Mouse (Mus musculus) intestine, embryonic 16.5 days (tissue): ENCODE data around the gene Nle1. TPM values are rescaled to one million over a fixed set of nuclear protein-coding genes. Genes with fewer than 3 reads are reported as not detected.
A peak's percentile ranks its signal among the peaks of the same experiment; 100 is the strongest.
"Not testable (repeated sequence)": the region's sequence is repeated elsewhere in the genome, so short reads cannot be mapped to it uniquely, and the experiment has no call there.

Source experiments
- ATAC-seq: fragments of 200-750 bp; cut with Nextera tagmentation; 2 replicates; pipeline ENCODE4 v1.8.0; 2017; ENCODE audit warnings: moderate TSS enrichment, moderate library complexity
- H3K27ac ChIP-seq: fragments of 300-500 bp; sonication (generic); 2 replicates; pipeline ENCODE4 v1.5.1; 2014; ENCODE audit warnings: mild to moderate bottlenecking, low read length
- H3K27me3 ChIP-seq: fragments of 300-500 bp; sonication (generic); replicated peaks from 2 replicates; pipeline ENCODE4 v1.6.1; 2014; ENCODE audit warnings: low read length, control low read depth, mixed read lengths; ENCODE audit not compliant: control insufficient read depth, insufficient read depth
- H3K36me3 ChIP-seq: fragments of 300-500 bp; sonication (generic); 2 replicates; pipeline ENCODE4 v1.6.1; 2014; ENCODE audit warnings: low read length, control low read depth; ENCODE audit not compliant: control insufficient read depth, insufficient read depth
- H3K4me1 ChIP-seq: fragments of 300-500 bp; sonication (generic); 2 replicates; pipeline ENCODE4 v1.6.1; 2014; ENCODE audit warnings: low read length, control low read depth, mixed read lengths; ENCODE audit not compliant: control insufficient read depth, insufficient read depth
- H3K4me2 ChIP-seq: fragments of 300-500 bp; sonication (generic); 2 replicates; pipeline ENCODE4 v1.6.1; 2014; ENCODE audit warnings: low read depth, low read length, control low read depth
- H3K4me3 ChIP-seq: fragments of 300-500 bp; sonication (generic); 2 replicates; pipeline ENCODE4 v1.5.1; 2014; ENCODE audit warnings: mild to moderate bottlenecking, low read length
- H3K9ac ChIP-seq: fragments of 300-500 bp; sonication (generic); 2 replicates; pipeline ENCODE4 v1.6.1; 2014; ENCODE audit warnings: low read depth, low read length
- H3K9me3 ChIP-seq: fragments of 300-500 bp; sonication (generic); 2 replicates; pipeline ENCODE4 v1.6.1; 2016; ENCODE audit warnings: low read length, control low read depth; ENCODE audit not compliant: control insufficient read depth
- WGBS: fragments of 180-500 bp; shearing (Covaris S2); extraction: QIAGEN DNeasy Blood & Tissue Kit; methylation state at CpG from one replicate; pipeline ENCODE4 v1.1.7; 2014; 5-methylcytosine and 5-hydroxymethylcytosine counted together
- polyA plus RNA-seq: library from polyadenylated mRNA; unstranded; fragments of >200 nt; fragmentation: Nextera tagmentation; extraction: Ambion mirVana; gene quantifications from 2 replicates; pipeline ENCODE4 v1.2.1, GENCODE M21; 2015

The Nle1 gene
- polyA plus RNA-seq, 1 experiment from 2014 or later: 31.2 TPM

GRCm38 (mm10) chr11:82945636-82946035, 37.4 kb upstream of the Nle1 start:
- whole genome bisulfite sequencing: 50% methylated on average over 2 of the region's 2 CpGs
- H3K9me3 ChIP-seq: no peaks in the 10 kb centered on the region
- H3K36me3 ChIP-seq: no peaks in the 10 kb centered on the region
- no peak overlapping the region for H3K27ac ChIP-seq
- no peak overlapping the region for H3K9ac ChIP-seq
- no peaks in the 10 kb centered on the region for H3K4me1 ChIP-seq
- H3K4me2 ChIP-seq: no peak overlapping the region
- no peak overlapping the region for H3K4me3 ChIP-seq
- H3K27me3 ChIP-seq: 0 out of 2 replicates have a peak, but pooled peaks cover 4% of the 10 kb centered on the region
- no peak for ATAC-seq

- Histone ChIP-seq H3K27ac (no peak overlapping the region), H3K4me2 (no peak overlapping the region), H3K27me3 (no peaks in the 10 kb centered on the region), H3K4me1 (no peaks in the 10 kb centered on the region), H3K4me3 (no peak overlapping the region), H3K36me3 (no peaks in the 10 kb centered on the region), H3K9me3 (no peaks in the 10 kb centered on the region), H3K9ac (no peak overlapping the region)
- 52% methylated on average over 6 of the region's 6 CpGs for WGBS
- no peak for ATAC-seq
Observed at GRCm38 (mm10) chr11:82943336-82943735, 35.1 kb upstream of the Nle1 start.

- H3K27ac ChIP-seq: no peak overlapping the region
- H3K9ac ChIP-seq: no peak overlapping the region
- H3K36me3 ChIP-seq: no peaks in the 10 kb centered on the region
- H3K4me1 ChIP-seq: 0 out of 2 replicates have a peak, but pooled peaks cover 6% of the 10 kb centered on the region
- peak overlapping the region; percentile 92 for H3K4me2 ChIP-seq
- peaks cover 38% of the 10 kb centered on the region for H3K27me3 ChIP-seq
- no peak for ATAC-seq
- no peaks in the 10 kb centered on the region for H3K9me3 ChIP-seq
- under 1% methylated on average over 28 of the region's 29 CpGs for WGBS
- H3K4me3 ChIP-seq: peak overlapping the region; percentile 50
Observed at GRCm38 (mm10) chr11:82933186-82933585, 25.0 kb upstream of the Nle1 start.

GRCm38 (mm10) chr11:82931671-82932450, 23.6 kb upstream of the Nle1 start:
- Histone ChIP-seq H3K9ac (peak overlapping the region; percentile 43; the same call in 1 of the 2 replicates), H3K4me3 (peak overlapping the region; percentile 50), H3K4me2 (peak overlapping the region; percentile 92), H3K27me3 (peaks cover 38% of the 10 kb centered on the region)
- ATAC-seq, H3K4me1 ChIP-seq, H3K36me3 ChIP-seq, H3K9me3 ChIP-seq, H3K27ac ChIP-seq: not testable (repeated sequence)
- under 1% methylated on average over 102 of the region's 119 CpGs for WGBS

GRCm38 (mm10) chr11:82931161-82931560, 22.9 kb upstream of the Nle1 start:
- H3K9me3 ChIP-seq, H3K27ac ChIP-seq, H3K36me3 ChIP-seq, ATAC-seq, H3K4me1 ChIP-seq: not testable (repeated sequence)
- peak overlapping the region; percentile 43; the same call in 1 of the 2 replicates for H3K9ac ChIP-seq
- peak overlapping the region; percentile 50 for H3K4me3 ChIP-seq
- H3K4me2 ChIP-seq: peak overlapping the region; percentile 92
- WGBS: 1% methylated on average over 59 of the region's 63 CpGs
- peaks cover 38% of the 10 kb centered on the region for H3K27me3 ChIP-seq

GRCm38 (mm10) chr11:82930391-82930955, 22.3 kb upstream of the Nle1 start:
- H3K27ac ChIP-seq, H3K36me3 ChIP-seq, ATAC-seq, H3K4me1 ChIP-seq, H3K9me3 ChIP-seq: not testable (repeated sequence)
- WGBS: 2% methylated on average over 84 of the region's 85 CpGs
- Histone ChIP-seq H3K4me2 (peak overlapping the region; percentile 92), H3K9ac (0 out of 2 replicates have a peak overlapping the region, but pooled peaks have one; percentile 24), H3K4me3 (peak overlapping the region; percentile 50), H3K27me3 (peaks cover 35% of the 10 kb centered on the region)

- 0 out of 2 replicates have a peak, but pooled peaks cover 6% of the 10 kb centered on the region for H3K4me1 ChIP-seq
- 48% methylated on average over 3 of the region's 3 CpGs for WGBS
- H3K9me3 ChIP-seq: no peaks in the 10 kb centered on the region
- H3K4me3 ChIP-seq: no peak overlapping the region
- ATAC-seq: no peak
- H3K27ac ChIP-seq: no peak overlapping the region
- no peaks in the 10 kb centered on the region for H3K36me3 ChIP-seq
- H3K27me3 ChIP-seq: peaks cover 33% of the 10 kb centered on the region
- no peak overlapping the region for H3K9ac ChIP-seq
- no peak overlapping the region for H3K4me2 ChIP-seq
Observed at GRCm38 (mm10) chr11:82929633-82929950, 21.4 kb upstream of the Nle1 start.

- no peaks in the 10 kb centered on the region for H3K36me3 ChIP-seq
- H3K4me2 ChIP-seq: no peak overlapping the region
- no peak overlapping the region for H3K9ac ChIP-seq
- H3K4me1 ChIP-seq: 0 out of 2 replicates have a peak, but pooled peaks cover 6% of the 10 kb centered on the region
- H3K9me3 ChIP-seq: no peaks in the 10 kb centered on the region
- H3K27ac ChIP-seq: no peak overlapping the region
- ATAC-seq: no peak
- 32% methylated on average over 20 of the region's 20 CpGs for WGBS
- H3K4me3 ChIP-seq: no peak overlapping the region
- H3K27me3 ChIP-seq: peaks cover 27% of the 10 kb centered on the region
Observed at GRCm38 (mm10) chr11:82928897-82929632, 20.9 kb upstream of the Nle1 start.

- H3K4me2 ChIP-seq, H3K9me3 ChIP-seq, H3K4me3 ChIP-seq, H3K36me3 ChIP-seq, H3K27ac ChIP-seq, H3K9ac ChIP-seq, ATAC-seq, H3K4me1 ChIP-seq: not testable (repeated sequence)
- 72% methylated on average over 6 of the region's 6 CpGs for WGBS
- H3K27me3 ChIP-seq: peaks cover 14% of the 10 kb centered on the region
Observed at GRCm38 (mm10) chr11:82923910-82924309, 15.7 kb upstream of the Nle1 start.
